Mouse (Mus musculus) CH12.LX (cell line): ENCODE data around the gene Gab1.

Experiments
- CTCF ChIP-seq, 2 experiments: IDR thresholded peaks in 1 of 2; conservative IDR thresholded peaks in 1 of 2; 2 replicates each; pipeline ENCODE4 v1.5.1; 2011 to 2012; ENCODE audit warnings: low read depth in 2 of 2, low read length in 2 of 2, improper control_type of control experiment in 1 of 2, inconsistent platforms in 1 of 2, mild to moderate bottlenecking in 1 of 2, moderate library complexity in 1 of 2
- EP300 ChIP-seq: IDR thresholded peaks from 2 replicates; pipeline ENCODE4 v1.6.1; 2011; ENCODE audit warnings: low read length, improper control_type of control experiment
- ETS1 ChIP-seq: conservative IDR thresholded peaks from 2 replicates; pipeline ENCODE4 v1.6.1; 2012; ENCODE audit warnings: low read depth, mild to moderate bottlenecking, inconsistent platforms, low read length, improper control_type of control experiment, moderate library complexity
- MAX ChIP-seq: IDR thresholded peaks from 2 replicates; pipeline ENCODE4 v1.6.1; 2011; ENCODE audit warnings: low read length, improper control_type of control experiment
- NELFE ChIP-seq: IDR thresholded peaks from 2 replicates; pipeline ENCODE4 v1.6.1; 2011; ENCODE audit warnings: low read depth, low read length, improper control_type of control experiment
- POLR2A ChIP-seq: IDR thresholded peaks from 2 replicates; pipeline ENCODE4 v1.6.1; 2011; ENCODE audit warnings: low read depth, mild to moderate bottlenecking, improper control_type of control experiment, low read length
- RCOR1 ChIP-seq: conservative IDR thresholded peaks from 2 replicates; pipeline ENCODE4 v1.6.1; 2012; ENCODE audit warnings: low read depth, mild to moderate bottlenecking, inconsistent platforms, low read length, improper control_type of control experiment
- USF1 ChIP-seq: IDR thresholded peaks from 2 replicates; pipeline ENCODE4 v1.6.1; 2014; ENCODE audit warnings: low read depth, mild to moderate bottlenecking, inconsistent platforms, low read length, improper control_type of control experiment

DNA sequence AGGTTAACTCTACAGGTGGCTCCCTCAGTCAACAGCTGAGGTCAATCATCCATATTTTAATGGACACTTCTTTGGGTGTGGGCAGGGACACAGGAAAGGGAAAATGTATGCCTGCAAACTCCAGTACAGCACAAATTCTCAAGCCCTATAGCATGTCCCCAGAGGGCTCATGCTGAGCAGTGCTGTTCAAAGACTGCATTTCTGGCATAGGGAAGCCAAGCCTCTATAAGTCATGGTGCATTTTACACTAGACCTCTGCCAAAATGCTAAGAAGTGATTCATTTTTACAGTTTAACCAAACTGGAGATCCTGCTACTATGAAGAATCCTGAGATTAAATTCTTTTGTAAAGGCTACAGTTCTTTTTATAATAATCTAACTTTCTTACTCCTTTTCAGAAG, 47.8 kb downstream of the Gab1 start:
- TF ChIP-seq CTCF (conservative IDR thresholded peaks at IDR 0.05 in 1 of 2, IDR thresholded peaks at IDR 0.05 in 1 of 2; ENCODE audit: low read depth in 2 of 2, low read length in 2 of 2), result no peak
- TF ChIP-seq MAX, result no peak
- TF ChIP-seq NELFE, result no peak
- TF ChIP-seq POLR2A, result no peak
- TF ChIP-seq EP300, result no peak
- TF ChIP-seq RCOR1, result no peak
- no peak for TF ChIP-seq USF1
- no peak for TF ChIP-seq ETS1
